Mouse (Mus musculus): ENCODE measurements at regions not wholly inside any gene's neighbourhood (a gene's known extent, or its start where the extent isn't known, plus 50 kb on each side); places are given as distances from the start of the nearest gene placed in this dataset.

GRCm38 (mm10) chr2:34111286-34111685 lies 223.5 kb upstream of the Mvb12b start:
- DNase-seq = no peak

- DNase-seq = no peak
These were observed 222.8 kb upstream of the Mvb12b start for GRCm38 (mm10) chr2:34110582-34110981.

DNA sequence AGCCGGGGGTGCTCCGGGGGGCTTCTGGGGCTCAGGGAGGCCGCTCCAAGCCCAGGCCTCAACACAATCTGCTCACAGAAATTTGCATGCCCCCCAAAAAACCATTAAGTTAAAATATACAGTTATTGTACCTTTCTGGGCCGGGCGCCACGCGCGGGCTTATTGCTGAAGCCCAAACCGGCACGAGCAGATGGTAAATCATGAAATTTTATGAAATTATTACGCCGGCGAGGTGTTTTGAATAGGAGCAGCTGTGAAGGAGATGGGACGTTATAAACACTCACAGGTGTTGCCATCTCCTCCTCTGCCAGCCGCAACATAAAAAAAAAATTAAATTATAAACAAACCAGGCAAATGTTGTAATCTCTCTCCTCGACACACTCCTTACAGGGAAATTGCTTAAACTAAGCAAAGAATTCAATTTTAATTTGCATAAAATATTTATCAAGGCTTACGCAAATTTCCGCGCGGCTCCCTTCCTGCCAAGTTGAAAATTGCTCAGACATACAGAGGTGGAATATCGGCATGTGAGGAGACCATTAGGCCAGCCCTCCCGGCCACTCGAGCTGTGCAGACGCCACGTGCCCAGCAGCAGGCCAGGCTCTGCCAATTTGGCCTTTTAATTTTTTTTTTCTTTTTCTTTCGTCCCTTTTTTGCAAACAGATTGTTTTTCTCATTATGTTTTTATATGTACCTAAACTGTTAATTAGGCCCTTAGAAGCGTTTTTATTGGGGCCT lies 220.0 kb upstream of the Mvb12b start:
- DNase-seq = no peak

DNA sequence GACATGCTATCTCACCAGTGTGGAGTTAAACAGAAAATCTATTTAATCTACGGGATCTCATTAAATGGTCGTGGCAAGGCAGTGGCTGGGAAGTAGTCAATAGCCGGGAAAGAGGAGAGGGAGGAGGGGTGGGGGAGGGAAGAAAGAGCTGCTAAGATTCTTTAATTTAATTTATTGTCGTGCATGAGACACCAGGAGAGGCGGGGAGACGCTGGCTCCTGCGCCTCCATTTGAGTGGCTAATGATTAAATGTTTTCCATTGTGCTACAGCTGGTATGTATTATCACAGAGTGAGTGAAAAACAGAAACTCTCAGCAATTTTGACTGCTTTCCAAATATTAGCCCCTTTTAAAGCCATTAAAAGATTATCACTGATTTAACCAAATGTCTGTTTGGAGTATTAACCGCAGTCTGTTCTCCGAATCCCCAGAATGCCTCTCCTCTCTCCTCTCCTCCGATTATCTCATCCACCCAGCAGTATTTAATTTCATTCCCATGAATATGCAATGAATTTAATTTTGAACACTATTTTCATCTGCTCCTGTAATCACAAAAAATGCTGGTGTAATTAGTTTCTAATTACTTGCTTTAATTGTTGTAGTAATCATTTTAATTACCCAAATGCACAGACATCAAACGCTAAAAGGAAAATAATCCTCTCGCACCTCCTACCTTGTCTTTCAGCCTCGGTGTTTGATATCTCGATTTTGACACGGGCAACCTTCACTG lies 219.3 kb upstream of the Mvb12b start:
- no peak for DNase-seq

DNA sequence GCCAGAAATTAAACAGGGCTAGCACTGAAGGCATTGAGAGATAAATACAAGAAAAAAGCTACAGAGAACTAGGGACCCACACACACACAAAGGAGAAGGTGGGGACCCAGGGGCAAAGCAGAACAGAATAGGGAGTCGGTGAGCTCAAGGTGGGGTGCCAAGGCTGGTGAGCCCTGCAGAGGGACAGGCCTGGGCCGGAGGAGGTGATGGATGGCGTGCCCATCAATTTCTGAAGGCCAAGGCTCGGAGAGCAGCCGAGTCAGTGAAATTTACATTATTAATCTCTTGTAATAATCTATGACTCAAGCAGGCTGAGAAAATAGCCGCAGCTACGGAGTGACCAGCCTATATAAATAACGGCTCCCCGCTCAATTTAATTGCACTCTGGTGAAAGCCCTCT lies 218.5 kb upstream of the Mvb12b start:
- DNase-seq = no peak

DNA sequence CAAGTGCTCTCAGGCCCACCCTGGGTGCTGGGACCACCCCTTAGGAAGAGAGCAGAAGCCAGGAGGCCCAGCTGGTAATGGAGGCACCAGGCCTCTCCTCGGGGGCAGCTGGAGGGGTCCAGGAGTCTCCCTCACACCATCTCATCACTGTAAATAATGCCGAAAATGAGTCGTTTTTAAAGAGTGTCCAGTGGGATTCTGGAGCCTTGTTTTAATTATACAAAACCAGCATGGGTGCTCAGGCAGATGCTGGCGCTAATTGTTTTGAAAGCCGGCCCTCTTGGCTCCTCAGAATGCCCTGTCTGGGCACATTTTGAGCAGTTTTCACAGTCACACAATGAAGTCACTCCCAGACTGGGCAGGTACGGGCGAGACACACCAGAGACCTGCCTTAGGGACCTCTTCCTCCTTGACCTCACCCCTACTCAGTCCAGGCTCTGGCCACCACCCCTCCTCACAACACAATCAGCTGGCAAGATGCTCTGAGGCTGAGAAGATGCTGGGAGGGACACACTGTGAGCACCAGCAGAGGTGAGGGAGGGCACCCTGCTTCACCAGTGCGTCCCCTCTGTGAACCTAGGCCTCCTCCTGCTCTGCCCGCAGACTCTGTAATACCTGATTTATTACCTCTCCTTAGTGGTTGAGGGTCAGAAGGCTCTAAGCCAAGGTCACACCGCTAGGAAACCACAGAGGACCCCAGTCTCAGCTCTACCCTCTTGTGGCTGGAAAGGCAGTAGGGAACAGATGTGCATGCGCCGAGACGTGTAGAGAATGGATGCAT lies 217.7 kb upstream of the Mvb12b start:
- DNase-seq = no peak

DNA sequence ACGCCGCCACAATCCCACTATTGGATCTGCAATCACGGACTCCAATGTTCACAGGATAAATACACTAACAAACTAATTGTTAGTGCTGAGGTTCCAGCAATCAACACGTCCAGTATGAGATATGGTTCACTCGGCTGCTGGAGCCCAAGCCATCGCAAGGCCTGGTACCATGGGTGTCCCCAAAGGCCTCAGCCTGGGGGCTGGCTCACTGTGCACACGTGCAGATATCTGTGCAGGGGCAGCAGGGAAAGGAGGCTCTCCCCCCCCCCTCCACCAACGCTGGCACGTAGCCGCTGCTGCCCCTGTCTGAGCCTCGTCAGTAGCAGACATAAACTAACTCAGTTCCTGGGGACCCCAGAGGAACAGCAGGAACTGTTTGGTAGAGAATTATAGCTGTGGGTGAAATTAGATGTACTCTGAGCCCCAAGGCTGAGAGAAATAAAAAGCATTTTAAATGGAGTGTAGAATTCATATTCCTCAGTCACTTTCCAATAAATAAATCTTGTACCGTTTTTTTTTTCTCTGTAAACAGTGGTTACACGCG lies 210.3 kb upstream of the Mvb12b start:
- no peak for DNase-seq

GRCm38 (mm10) chr2:34096561-34096960 lies 208.8 kb upstream of the Mvb12b start:
- DNase-seq = peak; percentile 40

GRCm38 (mm10) chr2:34088832-34089231 lies 201.1 kb upstream of the Mvb12b start:
- DNase-seq = no peak

- no peak for DNase-seq
These were observed 198.4 kb upstream of the Mvb12b start for GRCm38 (mm10) chr2:34086130-34086529.

- DNase-seq = no peak
These were observed 196.8 kb upstream of the Mvb12b start for GRCm38 (mm10) chr2:34084513-34084912.

GRCm38 (mm10) chr2:34082486-34082885 lies 194.7 kb upstream of the Mvb12b start:
- DNase-seq = no peak

GRCm38 (mm10) chr2:34080176-34080575 lies 192.4 kb upstream of the Mvb12b start:
- no peak for DNase-seq

DNA sequence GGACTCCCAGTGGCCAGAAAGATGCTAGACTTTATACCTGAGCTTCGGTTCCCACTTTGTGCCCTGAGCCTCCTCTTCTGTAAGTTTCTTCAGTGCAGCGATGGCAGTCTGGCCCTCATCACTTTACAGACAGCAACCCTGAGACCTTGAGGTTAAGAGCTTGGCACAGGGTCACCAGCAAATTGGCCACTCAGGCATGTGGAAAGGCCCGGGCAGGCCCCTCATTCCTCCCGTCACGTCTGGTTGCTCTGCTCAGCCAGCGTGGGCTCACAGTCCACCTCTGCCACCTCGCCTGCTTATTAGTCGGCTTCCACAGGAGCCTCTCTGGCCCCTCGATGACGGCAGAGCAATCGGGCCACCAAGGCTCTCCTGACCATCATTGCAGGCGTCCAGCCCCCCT lies 191.5 kb upstream of the Mvb12b start:
- no peak for DNase-seq

DNA sequence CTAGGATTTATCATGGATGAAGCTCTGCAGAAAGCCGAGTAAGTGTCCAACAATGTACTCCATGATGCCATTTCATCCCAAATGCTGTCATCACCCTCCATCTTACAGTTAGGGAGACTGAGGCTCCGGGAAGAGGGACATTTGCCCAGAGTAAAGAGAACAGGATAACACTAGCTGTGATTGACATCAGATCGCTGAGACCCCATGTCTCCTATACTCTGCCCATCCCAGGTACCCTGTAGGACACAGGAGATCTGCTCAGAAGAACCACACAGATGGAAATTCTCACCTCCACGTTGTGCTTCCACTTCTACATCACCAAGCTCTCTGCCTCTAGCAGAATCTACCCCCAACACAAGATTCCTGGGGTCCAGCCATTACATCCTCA lies 191.1 kb upstream of the Mvb12b start:
- DNase-seq = no peak

DNA sequence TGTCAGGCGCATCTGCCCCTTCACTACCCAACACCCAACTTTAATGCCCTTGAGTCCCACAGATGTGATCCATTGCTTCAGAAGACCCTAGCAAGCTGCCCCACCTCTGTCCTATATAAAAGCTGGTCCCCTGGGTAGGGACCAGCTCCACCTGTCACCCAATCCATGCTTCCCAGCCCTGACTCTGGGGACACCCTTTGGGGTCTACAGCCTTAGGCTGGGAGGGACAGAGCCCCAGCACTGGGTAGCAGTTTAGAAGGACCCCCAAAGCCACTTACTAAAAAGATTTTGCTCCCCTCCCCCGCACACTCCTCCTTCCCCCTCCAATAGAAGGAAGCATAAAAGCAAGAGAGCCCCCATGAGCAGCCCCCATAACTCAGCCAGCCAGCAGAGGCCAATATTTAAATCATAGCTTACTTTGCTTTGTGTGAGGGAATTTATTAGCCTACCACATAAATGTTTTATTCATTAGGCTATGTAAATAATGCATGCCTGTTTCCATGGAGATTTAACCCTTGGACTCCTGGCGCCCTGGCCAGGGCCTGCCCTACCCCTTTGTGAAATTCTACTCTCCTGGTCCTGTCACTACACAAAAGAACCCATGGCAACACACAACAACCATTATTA lies 190.6 kb upstream of the Mvb12b start:
- no peak for DNase-seq

DNA sequence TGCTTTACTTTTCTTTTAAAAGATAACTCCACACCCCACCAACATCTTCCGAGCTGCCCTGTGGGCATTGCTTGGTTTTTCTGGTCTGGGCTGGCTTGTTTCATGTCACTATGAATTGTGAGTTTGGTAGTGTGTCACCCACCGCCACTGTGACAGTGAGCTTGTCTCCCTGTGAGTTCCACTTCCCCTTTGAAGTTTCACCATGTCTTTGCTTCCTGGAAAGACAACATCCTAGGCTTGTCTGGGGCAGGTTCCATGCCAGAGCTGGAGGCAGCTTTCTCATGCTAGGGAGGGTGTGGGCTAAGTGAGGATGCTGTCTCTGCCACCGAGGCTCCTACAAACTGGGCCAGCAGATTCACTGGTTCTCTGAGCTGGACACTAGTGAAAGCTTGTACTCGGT lies 188.6 kb upstream of the Mvb12b start:
- no peak for DNase-seq

DNA sequence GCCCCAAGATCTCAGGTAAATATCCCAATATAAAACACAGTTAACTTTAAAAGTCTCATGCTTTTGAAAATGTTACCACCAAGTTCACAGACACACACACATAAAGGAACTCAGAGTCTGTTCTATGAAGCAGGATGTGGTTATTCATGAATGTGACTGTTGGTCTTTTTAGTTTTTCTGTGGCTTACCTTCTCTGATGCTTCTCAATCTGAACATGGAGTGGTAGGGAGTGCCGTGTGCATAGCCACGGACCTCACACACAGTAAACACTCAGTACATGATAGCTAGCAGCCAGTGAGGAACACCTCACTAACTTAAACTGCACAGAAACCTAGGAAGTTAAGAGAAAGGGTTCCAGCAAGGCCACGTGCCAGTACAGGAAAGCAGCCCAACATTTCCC lies 186.3 kb upstream of the Mvb12b start:
- no peak for DNase-seq

GRCm38 (mm10) chr2:34065592-34065991 lies 177.8 kb upstream of the Mvb12b start:
- DNase-seq = no peak

GRCm38 (mm10) chr2:34065090-34065489 lies 177.3 kb upstream of the Mvb12b start:
- DNase-seq = peak; percentile 48

DNA sequence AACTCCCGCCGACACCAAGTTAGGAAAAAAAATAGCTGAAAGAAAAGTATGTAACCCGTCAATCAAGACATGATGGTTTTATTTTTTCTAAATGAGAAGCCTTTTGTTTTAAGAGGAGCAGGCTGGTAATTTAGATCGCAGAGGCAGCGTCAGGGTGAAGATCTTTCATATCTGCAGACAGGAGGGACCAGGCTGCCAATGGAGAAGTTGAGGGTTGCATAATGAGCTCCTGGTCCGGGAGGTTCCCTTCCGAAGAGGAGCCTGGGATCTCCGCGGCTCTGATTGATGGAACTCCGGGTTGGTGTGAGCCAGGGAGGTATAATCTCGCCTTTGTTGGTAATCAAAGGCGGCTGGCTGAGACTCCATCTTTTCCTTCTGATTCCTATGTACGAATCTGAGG lies 168.8 kb upstream of the Mvb12b start:
- no peak for DNase-seq

DNA sequence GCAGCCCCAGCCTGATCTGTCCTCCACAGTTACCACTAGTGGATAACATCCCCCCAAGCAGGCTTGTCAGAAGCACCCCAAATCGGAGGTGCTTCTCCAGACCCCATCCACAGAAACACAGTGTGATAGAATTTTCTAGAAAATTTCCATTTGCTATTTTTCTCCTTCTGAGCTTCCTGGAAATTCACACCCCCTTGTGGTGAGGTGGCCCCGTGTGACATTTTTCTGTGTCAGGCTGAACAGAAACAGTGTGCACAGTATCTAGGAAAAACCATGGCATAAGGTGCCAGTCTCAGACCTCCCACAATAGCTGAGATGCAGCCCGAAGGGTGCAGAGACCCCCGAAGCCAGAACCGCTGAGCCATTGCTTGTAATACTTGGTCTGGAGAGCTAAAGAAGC lies 155.3 kb upstream of the Mvb12b start:
- no peak for DNase-seq

- DNase-seq = no peak
These were observed 154.6 kb upstream of the Mvb12b start for GRCm38 (mm10) chr2:34042336-34042735.

Data from heart, postnatal 4 days (tissue).